Mouse (Mus musculus) stomach, embryonic 15.5 days (tissue): Measurements from ENCODE around the gene Mical1. TPM values are rescaled to one million over a fixed set of nuclear protein-coding genes. Genes with fewer than 3 reads are reported as not detected.

Source experiments
- ATAC-seq: fragments of 200-750 bp; cut with Nextera tagmentation; 2 replicates; pipeline ENCODE4 v1.8.0; 2017; ENCODE audit warnings: low read depth, moderate number of reproducible peaks, moderate TSS enrichment; ENCODE audit not compliant: insufficient read depth, low FRiP score
- H3K27ac ChIP-seq: fragments of 300-500 bp; sonication (generic); 2 replicates; pipeline ENCODE4 v1.5.1; 2015; ENCODE audit warnings: mild to moderate bottlenecking, inconsistent platforms
- H3K27me3 ChIP-seq: fragments of 300-500 bp; sonication (generic); replicated peaks from 2 replicates; pipeline ENCODE4 v1.6.1; 2015; ENCODE audit warnings: inconsistent platforms
- H3K36me3 ChIP-seq: fragments of 300-500 bp; sonication (generic); 2 replicates; pipeline ENCODE4 v1.6.1; 2015; ENCODE audit warnings: inconsistent platforms
- H3K4me1 ChIP-seq: fragments of 300-500 bp; sonication (generic); 2 replicates; pipeline ENCODE4 v1.6.1; 2015; ENCODE audit warnings: inconsistent platforms
- H3K4me2 ChIP-seq: fragments of 300-500 bp; sonication (generic); 2 replicates; pipeline ENCODE4 v1.6.1; 2015; ENCODE audit warnings: mild to moderate bottlenecking, inconsistent platforms
- H3K4me3 ChIP-seq: fragments of 300-500 bp; sonication (generic); replicated peaks from 2 replicates; pipeline ENCODE4 v1.5.1; 2015; ENCODE audit warnings: inconsistent platforms
- H3K9ac ChIP-seq: fragments of 300-500 bp; sonication (generic); 2 replicates; pipeline ENCODE4 v1.6.1; 2015; ENCODE audit warnings: inconsistent platforms
- H3K9me3 ChIP-seq: fragments of 300-500 bp; sonication (generic); 2 replicates; pipeline ENCODE4 v1.6.1; 2016; ENCODE audit warnings: inconsistent platforms
- WGBS: fragments of 180-500 bp; shearing (Covaris S2); methylation state at CpG from one replicate; pipeline ENCODE4 v1.1.7; 2015; 5-methylcytosine and 5-hydroxymethylcytosine counted together
- polyA plus RNA-seq: library from polyadenylated mRNA; unstranded; fragments of >200 nt; fragmentation: Nextera tagmentation; extraction: Ambion mirVana; gene quantifications from 2 replicates; pipeline ENCODE4 v1.2.1, GENCODE M21; 2015

The Mical1 gene
- polyA plus RNA-seq, 1 experiment from 2014 or later, result 27.8 TPM

- Histone ChIP-seq H3K9me3 (no peaks in the 10 kb centered on the region), H3K4me2 (no peak overlapping the region), H3K27me3 (no peaks in the 10 kb centered on the region), H3K4me3 (no peak overlapping the region), H3K4me1 (no peaks in the 10 kb centered on the region), H3K9ac (no peak overlapping the region), H3K36me3 (peaks cover 8% of the 10 kb centered on the region), H3K27ac (no peak overlapping the region)
- ATAC-seq, result no peak
- WGBS, result 91% methylated on average over 2 of the region's 2 CpGs
Measured at GRCm38 (mm10) chr10:41535991-41536390, 59.9 kb downstream of the Mical1 start.

Other genes starting within 250 kb of the Mical1 start
- gene Fig4, start 173.1 kb upstream of the Mical1 start, polyA plus RNA-seq, result 15.1 and 16.4 TPM in 2 replicates
- gene Ak9, start 172.3 kb upstream of the Mical1 start, polyA plus RNA-seq, result 0.03 TPM in 1 of 2 replicates, not detected in the other
- 15.0 and 17.3 TPM in 2 replicates for gene Zbtb24, start 25.9 kb upstream of the Mical1 start, polyA plus RNA-seq
- 47.2 and 56.5 TPM in 2 replicates for gene Smpd2, start 14.1 kb downstream of the Mical1 start, polyA plus RNA-seq
- 0.85 and 0.95 TPM in 2 replicates for gene Ppil6, start 14.1 kb downstream of the Mical1 start, polyA plus RNA-seq
- 155 and 178 TPM in 2 replicates for gene Cd164, start 43.1 kb downstream of the Mical1 start, polyA plus RNA-seq
- 0.96 and 1.0 TPM in 2 replicates for gene Ccdc162, start 240.3 kb downstream of the Mical1 start, polyA plus RNA-seq